Mouse (Mus musculus) embryonic stem cell, embryonic (primary cell): ENCODE measurements around the gene Lhx2.

Experiments used
- CTCF ChIA-PET, 4 experiments: fragments of 300-600 bp in 2 of 4; fragments of 350-600 bp in 2 of 4; sonication (Branson Sonifier 250); formaldehyde crosslinking; loops; one replicate each; lab custom pipeline; 2022; ENCODE audit warnings: inconsistent platforms in 2 of 4; lab: Charles Lee
- POLR2A ChIA-PET, 4 experiments: fragments of 300-600 bp in 2 of 4; fragments of 350-600 bp in 2 of 4; sonication (Branson Sonifier 250); formaldehyde crosslinking; loops; one replicate each; lab custom pipeline; 2022; ENCODE audit warnings: antibody characterized with exemption in 4 of 4, inconsistent platforms in 1 of 4; lab: Charles Lee

Lhx2 gene

GRCm38 (mm10) chr2:38338990-38339909 is at the start of gene Lhx2:
TSS of gene Lhx2 (plus strand) at chr2:38339281.
- POLR2A ChIA-PET: interaction anchor here in 3 of 4 experiments (0.6 to 4.8 kb wide), 3 partner anchors 12 to 175 kb away, joined by 4 to 28 read pairs (median 7); no protein-coding TSS in a partner anchor
- CTCF ChIA-PET: no interaction called here

- ChIA-PET POLR2A (no interaction called here), CTCF (no interaction called here)
These were observed 47.6 kb upstream of the Lhx2 start for GRCm38 (mm10) chr2:38291526-38291925.

- ChIA-PET CTCF (no interaction called here), POLR2A (no interaction called here)
These were observed 43.1 kb upstream of the Lhx2 start for GRCm38 (mm10) chr2:38295939-38296338.

- POLR2A ChIA-PET: interaction anchor here in 3 of 4 experiments (0.6 to 1.4 kb wide), 4 partner anchors 13 to 500 kb away, joined by 3 to 5 read pairs (median 4); partner anchors contain the start of gene Dennd1a (in 2 of the 3)
- CTCF ChIA-PET: interaction anchor here in 1 of 4 experiments (0.5 kb wide), 1 partner anchor 685 kb away, joined by 3 read pairs; no protein-coding TSS in a partner anchor
These were observed 38.1 kb upstream of the Lhx2 start for GRCm38 (mm10) chr2:38300941-38301340.

GRCm38 (mm10) chr2:38305152-38305551 is 33.9 kb upstream of the Lhx2 start:
- ChIA-PET POLR2A (no interaction called here), CTCF (no interaction called here)

GRCm38 (mm10) chr2:38312921-38313320 is 26.2 kb upstream of the Lhx2 start:
- POLR2A ChIA-PET: interaction anchor here in 1 of 4 experiments (1.5 kb wide), 1 partner anchor 14 kb away, joined by 3 read pairs; no protein-coding TSS in a partner anchor
- CTCF ChIA-PET: interaction anchor here in 1 of 4 experiments (0.6 kb wide), 1 partner anchor 62 kb away, joined by 9 read pairs; no protein-coding TSS in a partner anchor

- ChIA-PET POLR2A (interaction anchor here in 1 of 4 experiments (1.5 kb wide), 1 partner anchor 14 kb away, joined by 3 read pairs; no protein-coding TSS in a partner anchor), CTCF (no interaction called here)
These were observed 25.7 kb upstream of the Lhx2 start for GRCm38 (mm10) chr2:38313399-38313798.

GRCm38 (mm10) chr2:38319086-38319485 is 20.0 kb upstream of the Lhx2 start:
- ChIA-PET CTCF (interaction anchor here in 1 of 4 experiments (0.7 kb wide), 1 partner anchor 11 kb away, joined by 3 read pairs; no protein-coding TSS in a partner anchor), POLR2A (no interaction called here)

GRCm38 (mm10) chr2:38320911-38321310 is 18.2 kb upstream of the Lhx2 start:
- POLR2A ChIA-PET: no interaction called here
- CTCF ChIA-PET: interaction anchor here in 1 of 4 experiments (0.6 kb wide), 1 partner anchor 376 kb away, joined by 5 read pairs; no protein-coding TSS in a partner anchor

- ChIA-PET CTCF (no interaction called here), POLR2A (interaction anchor here in 1 of 4 experiments (0.5 to 0.6 kb wide), 2 partner anchors 71 to 300 kb away, joined by 3 to 7 read pairs; no protein-coding TSS in a partner anchor)
These were observed 15.7 kb upstream of the Lhx2 start for GRCm38 (mm10) chr2:38323380-38323779.

- POLR2A ChIA-PET: interaction anchor here in 1 of 4 experiments (0.7 kb wide), 1 partner anchor 511 kb away, joined by 3 read pairs; no protein-coding TSS in a partner anchor
- CTCF ChIA-PET: no interaction called here
These were observed 12.4 kb upstream of the Lhx2 start for GRCm38 (mm10) chr2:38326671-38327070.

GRCm38 (mm10) chr2:38333586-38334119 is 5.4 kb upstream of the Lhx2 start:
- CTCF ChIA-PET: interaction anchor here in 2 of 4 experiments (0.6 to 1.0 kb wide), 3 partner anchors 42 to 848 kb away, joined by 3 to 4 read pairs (median 3); no protein-coding TSS in a partner anchor
- POLR2A ChIA-PET: interaction anchor here in 2 of 4 experiments (0.6 to 0.9 kb wide), 4 partner anchors 9 to 593 kb away, joined by 3 to 6 read pairs (median 4); no protein-coding TSS in a partner anchor

- POLR2A ChIA-PET: interaction anchor here in 3 of 4 experiments (0.6 to 4.8 kb wide), 5 partner anchors 14 to 332 kb away, joined by 3 to 28 read pairs (median 4); no protein-coding TSS in a partner anchor
- CTCF ChIA-PET: interaction anchor here in 1 of 4 experiments (0.6 kb wide), 2 partner anchors 23 to 42 kb away, joined by 3 read pairs; no protein-coding TSS in a partner anchor
These were observed 2.5 kb upstream of the Lhx2 start for GRCm38 (mm10) chr2:38336606-38337005.

GRCm38 (mm10) chr2:38337091-38337640 is 1.9 kb upstream of the Lhx2 start:
- CTCF ChIA-PET: interaction anchor here in 1 of 4 experiments (0.6 kb wide), 1 partner anchor 41 kb away, joined by 3 read pairs; no protein-coding TSS in a partner anchor
- POLR2A ChIA-PET: interaction anchor here in 3 of 4 experiments (0.5 to 4.8 kb wide), 6 partner anchors 14 to 332 kb away, joined by 3 to 28 read pairs (median 4); no protein-coding TSS in a partner anchor

- ChIA-PET CTCF (no interaction called here), POLR2A (interaction anchor here in 2 of 4 experiments (0.5 to 4.8 kb wide), 5 partner anchors 13 to 331 kb away, joined by 3 to 28 read pairs (median 5); no protein-coding TSS in a partner anchor)
These were observed 1.4 kb upstream of the Lhx2 start for GRCm38 (mm10) chr2:38337681-38338080.

GRCm38 (mm10) chr2:38338348-38338932 is 641 bp upstream of the Lhx2 start:
- CTCF ChIA-PET: no interaction called here
- POLR2A ChIA-PET: interaction anchor here in 1 of 4 experiments (0.6 to 4.8 kb wide), 3 partner anchors 12 to 149 kb away, joined by 5 to 28 read pairs (median 10); no protein-coding TSS in a partner anchor

GRCm38 (mm10) chr2:38339910-38340625 is 987 bp downstream of the Lhx2 start:
- ChIA-PET POLR2A (interaction anchor here in 2 of 4 experiments (1.4 to 4.8 kb wide), 2 partner anchors 11 kb away, joined by 7 to 28 read pairs; no protein-coding TSS in a partner anchor), CTCF (interaction anchor here in 1 of 4 experiments (0.6 kb wide), 1 partner anchor 366 kb away, joined by 3 read pairs; no protein-coding TSS in a partner anchor)
